Mouse (Mus musculus) midbrain, embryonic 10.5 days (tissue): ENCODE results near the gene Gm20388. TPM values are rescaled to one million over a fixed set of nuclear protein-coding genes. Genes with fewer than 3 reads are reported as not detected.

Experiments used
- DNase-seq: peaks from one replicate; pipeline ENCODE4 v3.0.0-alpha.2; 2017; ENCODE audit warnings: low spot score
- H3K27ac ChIP-seq: fragments of 300-500 bp; sonication (generic); replicated peaks from 2 replicates; pipeline ENCODE4 v1.5.1; 2016; ENCODE audit warnings: mild to moderate bottlenecking
- H3K27me3 ChIP-seq: fragments of 300-500 bp; sonication (generic); 2 replicates; pipeline ENCODE4 v1.6.1; 2016; ENCODE audit warnings: low read depth, mild to moderate bottlenecking; ENCODE audit not compliant: poor library complexity, severe bottlenecking
- H3K36me3 ChIP-seq: fragments of 300-500 bp; sonication (generic); 2 replicates; pipeline ENCODE4 v1.6.1; 2016; ENCODE audit warnings: mild to moderate bottlenecking, moderate library complexity
- H3K4me1 ChIP-seq: fragments of 300-500 bp; sonication (generic); 2 replicates; pipeline ENCODE4 v1.6.1; 2016
- H3K4me3 ChIP-seq: fragments of 300-500 bp; sonication (generic); 2 replicates; pipeline ENCODE4 v1.5.1; 2016; ENCODE audit warnings: mild to moderate bottlenecking, moderate library complexity
- H3K9me3 ChIP-seq: fragments of 300-500 bp; sonication (generic); replicated peaks from 2 replicates; pipeline ENCODE4 v1.6.1; 2016; ENCODE audit warnings: mild to moderate bottlenecking
- WGBS: fragments of 180-500 bp; shearing (Covaris S2); methylation state at CpG from one replicate; pipeline ENCODE4 v1.1.7; 2016; 5-methylcytosine and 5-hydroxymethylcytosine counted together
- polyA plus RNA-seq: library from polyadenylated mRNA; unstranded; fragments of >200 nt; fragmentation: Nextera tagmentation; extraction: Ambion mirVana; gene quantifications from 2 replicates; pipeline ENCODE4 v1.2.1, GENCODE M21; 2016

The Gm20388 gene
- polyA plus RNA-seq, 1 experiment from 2014 or later = 7.1 TPM

DNA sequence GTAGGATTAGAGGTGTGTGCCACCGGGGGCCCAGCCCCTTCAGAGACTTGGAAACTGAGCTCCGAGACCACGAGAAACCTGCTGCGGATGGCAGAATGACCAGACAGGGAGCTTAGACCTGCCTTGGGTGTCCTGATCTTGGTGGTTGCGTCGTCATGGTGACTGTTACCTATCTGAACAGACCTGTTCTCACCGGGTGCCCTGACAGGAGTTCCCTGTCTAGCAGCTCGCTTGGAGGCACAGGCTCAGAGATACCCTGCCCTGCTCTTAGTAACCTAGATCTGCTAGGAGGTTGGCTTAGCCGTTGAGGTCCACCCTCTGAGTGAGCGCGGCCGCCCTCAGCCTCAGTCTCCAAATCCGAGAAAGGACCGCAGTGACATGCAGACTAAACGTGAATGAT, 609.6 kb downstream of the Gm20388 start:
- 67% methylated on average over 15 of the region's 15 CpGs for WGBS
- H3K36me3 ChIP-seq = no peaks in the 10 kb centered on the region
- DNase-seq = no peak
- H3K27ac ChIP-seq = peak overlapping the region; percentile 81
- H3K27me3 ChIP-seq = peaks cover 89% of the 10 kb centered on the region
- H3K4me1 ChIP-seq = peaks cover 100% of the 10 kb centered on the region
- no peaks in the 10 kb centered on the region for H3K9me3 ChIP-seq
- peak overlapping the region; percentile 30 for H3K4me3 ChIP-seq

DNA sequence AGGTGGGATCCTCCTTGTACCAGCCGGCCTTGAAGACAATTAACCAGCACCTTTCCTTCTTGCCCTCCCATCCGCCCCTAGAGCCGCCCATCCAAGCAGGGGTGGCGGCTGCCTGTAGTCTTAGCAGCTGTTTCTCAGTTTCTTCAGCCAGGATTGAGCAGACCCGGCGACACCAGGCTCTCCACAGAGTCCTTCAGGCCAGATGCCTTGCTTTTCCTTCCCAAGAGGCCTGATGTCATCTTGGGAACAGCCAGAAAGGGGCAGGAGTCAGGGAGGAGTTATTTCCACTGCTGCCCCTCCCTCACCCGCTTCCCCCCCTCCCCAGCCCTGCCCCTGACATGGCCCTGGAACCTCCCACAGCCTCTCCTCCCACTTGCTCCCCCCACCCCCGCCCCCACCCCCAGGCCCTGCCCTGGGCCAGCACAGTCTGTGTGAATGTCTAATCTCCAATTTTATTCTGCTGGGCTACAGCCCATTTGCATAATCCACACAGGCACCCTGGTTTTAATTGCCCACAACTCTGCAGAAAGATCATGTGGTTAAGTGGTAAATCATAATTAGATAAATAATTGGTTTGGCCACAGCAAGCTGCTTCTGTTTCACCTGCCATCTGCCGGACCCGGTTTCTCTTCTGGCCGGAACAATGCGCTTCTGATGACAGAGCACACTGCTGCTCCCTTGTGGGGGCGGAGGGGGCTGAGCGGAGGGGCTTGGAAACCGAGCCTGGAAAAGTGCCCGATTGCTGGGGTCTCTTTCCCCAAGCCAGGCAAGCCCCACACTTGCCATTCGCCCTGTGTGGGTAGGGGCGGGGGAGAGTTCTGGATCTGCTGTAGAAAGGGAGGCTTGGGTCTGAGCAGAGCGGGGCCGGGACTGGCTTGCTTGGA, 610.3 kb downstream of the Gm20388 start:
- no peaks in the 10 kb centered on the region for H3K9me3 ChIP-seq
- H3K4me1 ChIP-seq = peaks cover 100% of the 10 kb centered on the region
- peaks cover 89% of the 10 kb centered on the region for H3K27me3 ChIP-seq
- WGBS = 15% methylated on average over 19 of the region's 20 CpGs
- no peaks in the 10 kb centered on the region for H3K36me3 ChIP-seq
- peak overlapping the region; percentile 81 for H3K27ac ChIP-seq
- H3K4me3 ChIP-seq = peak overlapping the region; percentile 30
- DNase-seq = peak; percentile 74

DNA sequence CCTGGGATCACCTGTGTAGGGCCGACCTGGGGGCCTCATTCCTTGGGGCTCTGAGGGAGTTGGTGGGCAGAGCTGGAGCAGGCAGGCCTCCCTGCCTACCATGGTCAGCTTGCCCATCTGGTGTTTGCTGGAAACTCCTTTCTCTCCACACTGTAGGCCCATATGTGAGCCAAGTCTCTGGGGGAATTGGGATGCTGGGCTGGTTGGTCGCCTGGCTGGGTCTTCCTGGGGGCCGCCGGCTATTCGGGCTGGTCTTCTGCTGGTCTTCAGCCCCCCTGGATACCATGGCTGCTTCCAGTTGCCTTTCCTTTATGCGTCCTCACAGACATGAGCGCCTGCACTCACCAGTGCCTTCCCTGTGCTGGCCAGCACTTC, 610.9 kb downstream of the Gm20388 start:
- Histone ChIP-seq H3K36me3 (no peaks in the 10 kb centered on the region), H3K9me3 (no peaks in the 10 kb centered on the region), H3K27ac (peak overlapping the region; percentile 81), H3K4me3 (peak overlapping the region; percentile 30; the same call in 1 of the 2 replicates), H3K4me1 (peaks cover 100% of the 10 kb centered on the region), H3K27me3 (peaks cover 91% of the 10 kb centered on the region)
- DNase-seq = no peak
- WGBS = 53% methylated on average over 7 of the region's 7 CpGs

DNA sequence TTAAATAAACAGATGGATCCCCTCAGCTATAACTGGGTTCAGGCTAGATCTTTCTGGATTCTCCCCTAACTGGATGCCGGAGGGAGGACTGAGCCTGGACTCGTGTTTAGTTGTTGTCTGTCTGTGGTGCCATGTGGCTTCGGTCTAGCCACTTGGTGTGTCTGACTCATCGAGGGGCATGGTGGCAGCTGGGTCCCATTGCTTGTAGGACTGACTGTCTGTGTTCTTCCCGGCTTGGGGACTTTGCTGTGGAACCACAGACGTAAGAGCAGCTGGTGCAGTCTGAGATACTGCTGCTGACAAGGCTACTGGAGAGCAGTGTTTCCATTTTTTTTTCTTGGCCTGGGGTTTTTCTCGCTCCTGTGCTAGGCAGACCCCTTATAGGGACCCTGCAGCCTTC, 613.0 kb downstream of the Gm20388 start:
- 90% methylated on average over 7 of the region's 7 CpGs for WGBS

DNA sequence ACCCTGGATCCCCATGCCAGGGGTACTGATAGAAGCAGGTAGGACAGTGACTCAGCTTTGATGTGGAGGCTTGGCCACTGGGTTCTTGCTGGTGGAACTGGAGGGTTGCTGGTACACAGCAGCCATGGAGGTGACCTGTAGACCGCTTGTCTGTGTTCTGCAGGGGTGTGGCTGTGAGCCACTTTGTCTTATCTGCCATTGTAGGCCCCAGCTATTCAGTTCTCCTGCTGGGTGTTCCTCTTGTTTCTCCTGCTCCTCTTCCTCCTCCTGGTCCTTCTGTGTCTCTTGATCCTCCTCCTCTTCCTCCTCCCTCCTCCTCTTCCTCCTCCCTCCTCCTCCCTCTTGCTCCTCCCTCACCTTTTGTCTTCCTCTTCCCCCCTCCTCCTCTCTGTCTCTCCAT, 614.5 kb downstream of the Gm20388 start:
- H3K4me3 ChIP-seq = no peak overlapping the region
- DNase-seq = no peak
- H3K9me3 ChIP-seq = no peaks in the 10 kb centered on the region
- 73% methylated on average over 1 of the region's 1 CpGs for WGBS
- peaks cover 90% of the 10 kb centered on the region for H3K27me3 ChIP-seq
- no peaks in the 10 kb centered on the region for H3K36me3 ChIP-seq
- peak overlapping the region; percentile 55; the same call in 1 of the 2 replicates for H3K27ac ChIP-seq
- H3K4me1 ChIP-seq = peaks cover 96% of the 10 kb centered on the region

More for the DNA sequence above, 613.0 kb downstream of the Gm20388 start:
- DNase-seq = no peak
- H3K27ac ChIP-seq = peak overlapping the region; percentile 53
- peaks cover 96% of the 10 kb centered on the region for H3K27me3 ChIP-seq
- no peaks in the 10 kb centered on the region for H3K36me3 ChIP-seq
- H3K4me1 ChIP-seq = peaks cover 100% of the 10 kb centered on the region
- H3K4me3 ChIP-seq = no peak overlapping the region
- H3K9me3 ChIP-seq = no peaks in the 10 kb centered on the region

DNA sequence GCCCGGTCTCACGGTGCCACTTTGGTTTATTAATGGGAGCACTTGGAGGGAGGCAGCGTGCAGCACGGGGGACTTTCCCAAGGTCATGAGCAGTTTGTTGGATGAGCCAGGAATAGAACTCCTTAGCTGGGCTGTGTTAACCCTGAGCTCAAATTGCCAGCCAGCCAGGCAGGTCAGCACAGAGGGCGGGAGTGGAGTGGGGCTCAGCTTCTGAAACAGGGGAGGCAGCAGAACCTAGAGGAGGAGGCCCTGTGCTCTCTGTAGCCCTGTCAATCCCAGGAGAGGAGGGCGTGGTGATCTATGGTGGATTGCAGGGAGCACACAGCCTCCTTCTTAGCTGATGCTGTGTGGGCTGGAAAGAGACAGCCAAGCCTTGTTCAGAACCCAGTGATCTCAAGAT, 615.2 kb downstream of the Gm20388 start:
- no peak overlapping the region for H3K4me3 ChIP-seq
- peaks cover 90% of the 10 kb centered on the region for H3K27me3 ChIP-seq
- H3K9me3 ChIP-seq = no peaks in the 10 kb centered on the region
- DNase-seq = no peak
- no peaks in the 10 kb centered on the region for H3K36me3 ChIP-seq
- H3K4me1 ChIP-seq = peaks cover 94% of the 10 kb centered on the region
- peak overlapping the region; percentile 55 for H3K27ac ChIP-seq
- WGBS = 73% methylated on average over 6 of the region's 6 CpGs

DNA sequence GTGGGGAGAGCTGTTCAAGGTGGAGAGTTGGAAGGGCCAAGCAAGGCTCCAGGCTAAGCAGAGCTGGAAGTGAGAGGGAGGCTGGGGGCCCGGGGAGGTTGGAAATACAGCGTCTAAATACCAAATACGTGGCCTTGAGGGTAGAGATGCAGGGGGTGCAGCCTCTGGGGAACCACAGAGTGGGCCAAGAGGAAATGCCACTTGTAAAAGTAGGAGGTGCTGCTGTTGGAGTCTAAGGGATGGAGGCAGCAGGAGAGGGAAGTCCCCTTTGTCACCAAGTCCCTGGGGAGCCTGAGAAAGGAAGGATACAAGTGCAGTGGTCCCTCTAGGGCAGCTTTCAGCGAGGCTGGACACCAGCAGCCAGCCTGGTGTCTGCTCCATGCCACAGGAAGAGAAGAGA, 615.9 kb downstream of the Gm20388 start:
- WGBS = 41% methylated on average over 4 of the region's 4 CpGs

DNA sequence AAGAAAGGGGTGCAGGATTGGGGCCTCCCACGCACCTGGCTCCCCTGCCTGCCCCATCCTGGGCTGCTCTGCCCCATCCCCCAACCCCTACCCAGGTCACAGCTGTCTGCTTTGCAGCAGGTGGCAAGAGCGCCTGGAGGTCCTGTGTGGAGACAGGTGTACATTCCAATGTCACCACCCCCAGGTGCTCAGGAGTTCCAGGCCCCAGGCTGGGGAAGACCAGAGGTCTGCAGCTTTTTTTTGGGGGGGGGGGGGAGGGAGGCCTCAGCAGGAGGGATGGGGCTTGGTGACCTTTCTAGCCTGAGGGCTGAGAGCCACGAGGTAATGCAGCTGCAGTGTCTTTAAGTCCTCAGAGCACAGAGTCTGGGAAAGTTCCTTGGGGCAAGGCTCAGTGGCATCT, 617.7 kb downstream of the Gm20388 start:
- DNase-seq = no peak
- Histone ChIP-seq H3K27ac (peak overlapping the region; percentile 66), H3K4me3 (0 out of 2 replicates have a peak overlapping the region, but pooled peaks have one; percentile 7), H3K4me1 (peaks cover 94% of the 10 kb centered on the region), H3K36me3 (no peaks in the 10 kb centered on the region), H3K27me3 (peaks cover 89% of the 10 kb centered on the region), H3K9me3 (no peaks in the 10 kb centered on the region)
- WGBS = 19% methylated on average over 3 of the region's 3 CpGs

More for the DNA sequence above, 615.9 kb downstream of the Gm20388 start:
- DNase-seq = no peak
- H3K27ac ChIP-seq = peak overlapping the region; percentile 50; the same call in 1 of the 2 replicates
- no peaks in the 10 kb centered on the region for H3K36me3 ChIP-seq
- H3K4me3 ChIP-seq = no peak overlapping the region
- no peaks in the 10 kb centered on the region for H3K9me3 ChIP-seq
- H3K27me3 ChIP-seq = peaks cover 91% of the 10 kb centered on the region
- peaks cover 94% of the 10 kb centered on the region for H3K4me1 ChIP-seq

DNA sequence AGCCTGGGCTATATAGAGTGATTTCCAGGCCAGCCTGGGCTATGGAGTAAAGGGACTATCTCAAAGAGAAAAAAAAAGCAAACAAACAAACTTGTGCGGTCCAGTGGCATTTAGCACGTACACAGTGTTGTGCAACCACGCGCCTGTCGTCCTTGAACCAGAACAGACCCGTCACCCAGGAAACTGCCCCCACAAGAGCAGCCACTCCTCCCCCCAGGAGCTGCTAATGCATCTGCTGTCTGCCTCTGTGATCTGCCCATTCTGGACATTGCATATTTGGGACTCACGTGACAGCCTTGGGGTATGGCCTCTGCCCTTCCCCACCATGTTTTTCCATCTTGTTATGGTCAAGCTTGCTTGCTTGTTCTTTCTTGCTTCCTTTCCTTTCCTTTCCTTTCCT, 618.6 kb downstream of the Gm20388 start:
- no peak for DNase-seq
- Histone ChIP-seq H3K4me1 (peaks cover 94% of the 10 kb centered on the region), H3K27me3 (peaks cover 90% of the 10 kb centered on the region), H3K36me3 (no peaks in the 10 kb centered on the region), H3K9me3 (no peaks in the 10 kb centered on the region), H3K27ac (no peak overlapping the region), H3K4me3 (no peak overlapping the region)
- 64% methylated on average over 7 of the region's 7 CpGs for WGBS

DNA sequence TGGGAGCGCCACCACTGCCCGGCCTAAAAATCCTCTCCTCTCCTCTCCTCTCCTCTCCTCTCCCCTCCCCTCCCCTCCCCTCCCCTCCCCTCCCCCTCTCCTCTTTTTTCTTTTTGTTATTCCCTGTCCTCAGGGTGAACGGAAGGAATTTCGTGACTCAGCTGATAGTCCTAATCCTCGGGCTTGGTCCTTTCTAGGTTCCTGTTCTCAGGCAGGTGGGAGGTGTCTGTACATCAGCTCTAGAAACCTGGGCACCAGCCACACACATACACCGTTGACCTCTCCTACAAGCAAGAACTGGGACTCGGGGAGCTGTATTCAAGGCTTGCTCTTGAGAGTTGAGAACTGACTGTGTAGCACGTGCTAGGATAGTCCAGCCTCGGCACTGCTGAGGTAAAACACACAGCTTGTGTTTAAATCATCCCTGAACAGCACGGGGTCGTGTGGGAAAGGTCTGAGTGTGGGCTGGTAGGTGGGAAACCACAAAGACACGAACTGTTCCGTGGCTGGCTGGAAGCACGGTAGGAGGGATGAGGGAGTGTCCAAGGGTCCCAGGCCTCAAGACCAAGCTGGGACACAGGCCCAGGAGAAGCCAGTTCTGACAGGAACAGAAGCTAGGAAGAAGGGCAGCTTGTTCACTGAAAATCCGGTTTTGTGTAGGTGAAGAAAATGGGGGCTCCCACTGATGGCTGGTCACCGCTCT, 620.5 kb downstream of the Gm20388 start:
- no peak overlapping the region for H3K4me3 ChIP-seq
- no peak for DNase-seq
- H3K27ac ChIP-seq = peak overlapping the region; percentile 98
- 57% methylated on average over 15 of the region's 16 CpGs for WGBS
- H3K9me3 ChIP-seq = no peaks in the 10 kb centered on the region
- H3K36me3 ChIP-seq = no peaks in the 10 kb centered on the region
- H3K4me1 ChIP-seq = peaks cover 94% of the 10 kb centered on the region
- H3K27me3 ChIP-seq = peaks cover 91% of the 10 kb centered on the region

DNA sequence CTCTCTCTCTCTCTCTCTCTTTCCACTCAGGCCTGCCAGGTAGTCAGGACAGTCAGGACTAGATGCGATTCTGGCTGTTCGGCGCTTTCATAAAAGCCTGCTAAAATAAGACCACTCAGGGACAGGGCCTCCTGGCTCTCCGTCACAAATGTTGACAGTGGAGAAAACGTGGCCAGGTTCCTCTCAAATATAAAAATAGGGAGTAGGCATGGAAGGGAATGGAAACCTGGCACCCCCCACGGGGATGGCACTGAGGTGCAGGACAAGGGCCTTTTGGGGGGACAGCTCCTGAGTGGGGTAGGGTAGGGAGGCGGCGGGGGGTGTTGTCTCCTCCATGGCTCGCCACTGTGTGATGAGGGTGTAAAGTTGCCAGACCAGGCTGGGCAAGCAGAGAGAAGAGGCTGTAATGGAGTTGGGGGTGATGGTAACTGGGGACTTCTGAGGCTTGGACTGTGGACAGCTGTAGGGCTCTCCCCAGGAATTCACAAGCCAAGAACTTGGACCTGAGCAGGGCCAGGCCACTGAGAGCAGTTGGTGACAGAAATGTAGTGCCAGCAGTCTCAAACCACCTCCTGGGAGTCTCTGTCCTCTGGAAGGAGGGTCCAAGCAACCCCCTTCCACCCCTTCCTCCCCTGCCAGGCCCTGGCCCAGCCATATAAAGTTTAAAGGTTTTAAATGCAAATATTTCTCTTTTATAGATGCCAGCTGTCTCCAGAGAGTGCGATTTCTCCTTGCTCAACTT, 621.3 kb downstream of the Gm20388 start:
- peaks cover 90% of the 10 kb centered on the region for H3K27me3 ChIP-seq
- H3K9me3 ChIP-seq = no peaks in the 10 kb centered on the region
- 63% methylated on average over 10 of the region's 10 CpGs for WGBS
- peak overlapping the region; percentile 85 for H3K4me3 ChIP-seq
- H3K27ac ChIP-seq = peak overlapping the region; percentile 98
- peaks cover 94% of the 10 kb centered on the region for H3K4me1 ChIP-seq
- DNase-seq = no peak
- no peaks in the 10 kb centered on the region for H3K36me3 ChIP-seq

DNA sequence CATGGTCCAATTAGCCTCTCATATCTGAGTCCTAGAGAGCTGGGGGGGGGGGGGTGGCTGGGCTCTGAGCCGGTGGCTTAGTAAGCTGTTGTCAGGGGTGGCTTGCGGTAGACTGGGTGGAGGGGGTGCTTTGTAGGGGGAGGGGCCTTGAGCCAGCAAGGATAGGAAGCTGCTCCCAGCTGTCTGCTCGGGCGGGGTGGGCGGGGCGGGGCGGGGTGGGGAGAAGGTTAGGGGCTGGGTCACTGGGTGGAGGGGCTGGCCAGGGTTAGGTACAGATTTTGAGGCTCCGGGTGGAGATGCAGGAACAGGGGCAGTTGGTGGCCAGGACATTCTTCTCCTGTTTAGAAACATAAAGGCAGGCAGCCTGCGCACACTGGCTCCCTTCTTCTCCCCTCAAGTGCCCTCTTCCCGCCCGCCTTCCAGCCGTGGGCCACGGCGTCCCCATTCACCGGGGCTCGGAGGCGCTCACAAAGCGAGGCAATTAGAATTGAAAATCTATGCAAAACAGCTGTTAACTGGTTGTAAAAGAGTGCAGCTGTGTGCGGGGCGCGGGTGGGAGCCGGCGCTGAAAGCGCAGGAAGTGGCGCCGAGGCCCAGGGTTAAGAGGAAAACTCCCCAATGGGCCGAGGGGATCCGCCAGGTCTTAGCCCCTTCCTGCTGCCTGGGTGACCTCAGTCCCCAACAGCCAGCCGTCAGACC, 622.0 kb downstream of the Gm20388 start:
- DNase-seq = peak; percentile 73
- peak overlapping the region; percentile 98 for H3K27ac ChIP-seq
- peak overlapping the region; percentile 85 for H3K4me3 ChIP-seq
- no peaks in the 10 kb centered on the region for H3K9me3 ChIP-seq
- H3K27me3 ChIP-seq = peaks cover 89% of the 10 kb centered on the region
- peaks cover 94% of the 10 kb centered on the region for H3K4me1 ChIP-seq
- H3K36me3 ChIP-seq = no peaks in the 10 kb centered on the region
- WGBS = 1% methylated on average over 28 of the region's 29 CpGs
